Mouse (Mus musculus): Measurements from ENCODE around the gene Zfp605. TPM values are rescaled to one million over a fixed set of nuclear protein-coding genes. Genes with fewer than 3 reads are reported as not detected.

Zfp605 gene
- polyA plus RNA-seq, 1 experiment from 2014 or later: 3.0 TPM

Other genes starting within 250 kb of the Zfp605 start
- gene Gm15446, start 186.7 kb upstream of the Zfp605 start, polyA plus RNA-seq (2015; fragmentation: Nextera tagmentation; extraction: Ambion mirVana): 0.46 and 0.75 TPM in 2 replicates
- gene Zfp932, start 113.6 kb upstream of the Zfp605 start, polyA plus RNA-seq (2015; fragmentation: Nextera tagmentation; extraction: Ambion mirVana): 21.4 and 21.9 TPM in 2 replicates
- 2.8 and 5.3 TPM in 2 replicates for gene Gm17655, start 37.6 kb upstream of the Zfp605 start, polyA plus RNA-seq (2015; fragmentation: Nextera tagmentation; extraction: Ambion mirVana)
- 1.8 and 2.0 TPM in 2 replicates for gene Gm35315, start 15.7 kb upstream of the Zfp605 start, polyA plus RNA-seq (2015; fragmentation: Nextera tagmentation; extraction: Ambion mirVana)
- gene Plcxd1, start 10.1 kb upstream of the Zfp605 start, polyA plus RNA-seq (2015; fragmentation: Nextera tagmentation; extraction: Ambion mirVana): 1.3 and 1.4 TPM in 2 replicates
- gene Gtpbp6, start 1.9 kb upstream of the Zfp605 start, polyA plus RNA-seq (2015; fragmentation: Nextera tagmentation; extraction: Ambion mirVana): 25.8 and 29.0 TPM in 2 replicates
- gene Chfr, start 25.8 kb downstream of the Zfp605 start, polyA plus RNA-seq (2015; fragmentation: Nextera tagmentation; extraction: Ambion mirVana): 39.4 and 39.7 TPM in 2 replicates
- gene Golga3, start 66.6 kb downstream of the Zfp605 start, polyA plus RNA-seq (2015; fragmentation: Nextera tagmentation; extraction: Ambion mirVana): 21.3 and 22.0 TPM in 2 replicates
- 19.6 and 23.9 TPM in 2 replicates for gene Ankle2, start 120.9 kb downstream of the Zfp605 start, polyA plus RNA-seq (2015; fragmentation: Nextera tagmentation; extraction: Ambion mirVana)
- 45.0 and 46.3 TPM in 2 replicates for gene Pgam5, start 159.8 kb downstream of the Zfp605 start, polyA plus RNA-seq (2015; fragmentation: Nextera tagmentation; extraction: Ambion mirVana)
- 7.9 and 9.0 TPM in 2 replicates for gene Pxmp2, start 176.1 kb downstream of the Zfp605 start, polyA plus RNA-seq (2015; fragmentation: Nextera tagmentation; extraction: Ambion mirVana)
- 18.8 and 21.9 TPM in 2 replicates for gene Pole, start 176.2 kb downstream of the Zfp605 start, polyA plus RNA-seq (2015; fragmentation: Nextera tagmentation; extraction: Ambion mirVana)
- gene P2rx2, start 233.1 kb downstream of the Zfp605 start, polyA plus RNA-seq (2015; fragmentation: Nextera tagmentation; extraction: Ambion mirVana): 0.72 TPM in 2 replicates
- not detected in 2 replicates for gene Lrcol1, start 234.6 kb downstream of the Zfp605 start, polyA plus RNA-seq (2015; fragmentation: Nextera tagmentation; extraction: Ambion mirVana)